Mouse (Mus musculus) heart, postnatal 0 days (tissue): ENCODE measurements around the gene Trim66. TPM values are rescaled to one million over a fixed set of nuclear protein-coding genes. Genes with fewer than 3 reads are reported as not detected.

Experiments
- ATAC-seq: fragments of 200-750 bp; cut with Nextera tagmentation; 2 replicates; pipeline ENCODE4 v1.8.0; 2017; ENCODE audit warnings: low read depth, moderate number of reproducible peaks, moderate library complexity; ENCODE audit not compliant: insufficient read depth
- DNase-seq: peaks from one replicate; pipeline ENCODE4 v3.0.0-alpha.2; 2016; ENCODE audit warnings: low spot score
- H3K27ac ChIP-seq: fragments of 300-500 bp; sonication (generic); 2 replicates; pipeline ENCODE4 v1.5.1; 2014; ENCODE audit warnings: low read depth, mild to moderate bottlenecking
- H3K27me3 ChIP-seq: fragments of 300-500 bp; sonication (generic); 2 replicates; pipeline ENCODE4 v1.6.1; 2014; ENCODE audit warnings: low read length, mixed read lengths; ENCODE audit not compliant: control insufficient read depth, insufficient read depth
- H3K36me3 ChIP-seq: fragments of 300-500 bp; sonication (generic); replicated peaks from 2 replicates; pipeline ENCODE4 v1.6.1; 2014; ENCODE audit warnings: low read length, mixed read lengths; ENCODE audit not compliant: control insufficient read depth, insufficient read depth
- H3K4me1 ChIP-seq: fragments of 300-500 bp; sonication (generic); 2 replicates; pipeline ENCODE4 v1.6.1; 2014; ENCODE audit warnings: antibody characterized with exemption; ENCODE audit not compliant: control insufficient read depth, insufficient read depth
- H3K4me2 ChIP-seq: fragments of 300-500 bp; sonication (generic); 2 replicates; pipeline ENCODE4 v1.6.1; 2014; ENCODE audit warnings: low read depth, mild to moderate bottlenecking, low read length, moderate library complexity
- H3K4me3 ChIP-seq: fragments of 300-500 bp; sonication (generic); 2 replicates; pipeline ENCODE4 v1.5.1; 2014; ENCODE audit warnings: low read depth, low read length
- H3K9ac ChIP-seq: fragments of 300-500 bp; sonication (generic); replicated peaks from 2 replicates; pipeline ENCODE4 v1.6.1; 2014; ENCODE audit warnings: low read depth, low read length, mixed read lengths
- H3K9me3 ChIP-seq: fragments of 300-500 bp; sonication (generic); replicated peaks from 2 replicates; pipeline ENCODE4 v1.6.1; 2016; ENCODE audit warnings: low read length; ENCODE audit not compliant: control insufficient read depth
- CTCF ChIP-seq: IDR thresholded peaks from 2 replicates; pipeline ENCODE4 v1.5.1; 2016; ENCODE audit warnings: antibody characterized with exemption, control low read depth, low read depth
- EP300 ChIP-seq: IDR thresholded peaks from 2 replicates; pipeline ENCODE4 v1.6.1; 2016; ENCODE audit warnings: antibody characterized with exemption, low read depth
- WGBS: fragments of 180-500 bp; shearing (Covaris S2); extraction: QIAGEN DNeasy Blood & Tissue Kit; methylation state at CpG from one replicate; pipeline ENCODE4 v1.1.7; 2014; 5-methylcytosine and 5-hydroxymethylcytosine counted together
- polyA plus RNA-seq: library from polyadenylated mRNA; unstranded; fragments of >200 nt; fragmentation: Nextera tagmentation; extraction: Ambion mirVana; gene quantifications from 2 replicates; pipeline ENCODE4 v1.2.1, GENCODE M21; 2015
- total RNA-seq: library from RNA; depleted of rRNA; stranded (reverse); fragments of >200 nt; gene quantifications from 2 replicates; pipeline ENCODE4 v1.2.3, GENCODE M21; 2014; ENCODE audit warnings: low replicate concordance

Gene Trim66
- total and polyA plus RNA-seq, 2 experiments from 2014 or later = not detected

- H3K27me3 ChIP-seq = 0 out of 2 replicates have a peak, but pooled peaks cover 4% of the 10 kb centered on the region
- no peaks in the 10 kb centered on the region for H3K36me3 ChIP-seq
- H3K9me3 ChIP-seq = no peaks in the 10 kb centered on the region
- ATAC-seq = no peak
- no peak overlapping the region for H3K4me2 ChIP-seq
- no peak for DNase-seq
- WGBS = 66% methylated on average over 18 of the region's 18 CpGs
- no peaks in the 10 kb centered on the region for H3K4me1 ChIP-seq
- no peak overlapping the region for H3K9ac ChIP-seq
- no peak for TF ChIP-seq EP300
- no peak for TF ChIP-seq CTCF
- no peak overlapping the region for H3K27ac ChIP-seq
- no peak overlapping the region for H3K4me3 ChIP-seq
Observed at GRCm38 (mm10) chr7:109492616-109493318, 15.2 kb downstream of the Trim66 start.

- TF ChIP-seq EP300 (no peak), CTCF (no peak)
- no peak overlapping the region for H3K9ac ChIP-seq
- no peaks in the 10 kb centered on the region for H3K4me1 ChIP-seq
- no peaks in the 10 kb centered on the region for H3K27me3 ChIP-seq
- WGBS = 58% methylated on average over 5 of the region's 5 CpGs
- no peak overlapping the region for H3K27ac ChIP-seq
- ATAC-seq (no peak), DNase-seq (no peak)
- no peaks in the 10 kb centered on the region for H3K36me3 ChIP-seq
- no peak overlapping the region for H3K4me3 ChIP-seq
- H3K9me3 ChIP-seq = no peaks in the 10 kb centered on the region
- no peak overlapping the region for H3K4me2 ChIP-seq
Observed at GRCm38 (mm10) chr7:109484221-109484620, 23.7 kb downstream of the Trim66 start.

DNA sequence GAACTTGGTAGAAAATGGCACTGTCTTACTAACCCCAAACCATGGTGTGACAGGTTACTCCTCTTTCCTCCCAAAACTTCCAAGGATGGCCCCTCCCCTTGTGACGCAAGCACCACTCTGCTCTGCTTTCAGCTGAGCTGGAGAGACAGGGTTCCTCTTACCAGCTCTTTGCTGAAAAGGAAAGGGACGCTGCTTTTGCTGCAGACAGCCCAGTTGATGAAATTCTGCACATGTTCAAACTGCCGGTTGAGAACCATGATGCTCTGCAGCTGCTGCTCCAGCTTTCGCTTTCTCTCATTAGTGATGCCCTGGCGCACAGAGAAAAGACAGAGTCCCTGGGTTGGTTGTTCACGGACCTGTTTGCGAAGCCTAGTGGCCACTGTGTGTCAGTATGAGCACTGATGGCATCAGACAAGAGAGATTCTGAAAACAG, 27.2 kb downstream of the Trim66 start:
- H3K4me3 ChIP-seq = no peak overlapping the region; the same call in 1 of the 2 replicates
- 31% methylated on average over 7 of the region's 7 CpGs for WGBS
- H3K27ac ChIP-seq = no peak overlapping the region
- no peaks in the 10 kb centered on the region for H3K36me3 ChIP-seq
- H3K4me2 ChIP-seq = no peak overlapping the region
- DNase-seq (no peak), ATAC-seq (0 out of 2 replicates have a peak, but pooled peaks have one; percentile 20)
- H3K9ac ChIP-seq = no peak overlapping the region
- TF ChIP-seq EP300 (no peak), CTCF (no peak)
- no peaks in the 10 kb centered on the region for H3K9me3 ChIP-seq
- H3K27me3 ChIP-seq = no peaks in the 10 kb centered on the region
- H3K4me1 ChIP-seq = no peaks in the 10 kb centered on the region

- Histone ChIP-seq H3K9me3 (no peaks in the 10 kb centered on the region), H3K4me1 (no peaks in the 10 kb centered on the region), H3K4me2 (no peak overlapping the region), H3K9ac (no peak overlapping the region), H3K36me3 (no peaks in the 10 kb centered on the region), H3K27ac (no peak overlapping the region), H3K4me3 (no peak overlapping the region), H3K27me3 (no peaks in the 10 kb centered on the region)
- DNase-seq (no peak), ATAC-seq (no peak)
- WGBS = 45% methylated on average over 3 of the region's 3 CpGs
- TF ChIP-seq CTCF = no peak
- no peak for TF ChIP-seq EP300
Observed at GRCm38 (mm10) chr7:109477926-109478325, 30.0 kb downstream of the Trim66 start.

- DNase-seq = no peak
- TF ChIP-seq EP300 = no peak
- TF ChIP-seq CTCF = no peak
- no peaks in the 10 kb centered on the region for H3K36me3 ChIP-seq
- no peak overlapping the region for H3K4me2 ChIP-seq
- H3K4me3 ChIP-seq = no peak overlapping the region
- no peak overlapping the region for H3K27ac ChIP-seq
- H3K4me1 ChIP-seq = no peaks in the 10 kb centered on the region
- no peak for ATAC-seq
- no peaks in the 10 kb centered on the region for H3K27me3 ChIP-seq
- H3K9me3 ChIP-seq = no peaks in the 10 kb centered on the region
- WGBS = 66% methylated on average over 4 of the region's 4 CpGs
- H3K9ac ChIP-seq = no peak overlapping the region
Observed at GRCm38 (mm10) chr7:109470700-109471099, 37.2 kb downstream of the Trim66 start.

GRCm38 (mm10) chr7:109468262-109468701, 39.7 kb downstream of the Trim66 start:
- ATAC-seq (no peak), DNase-seq (no peak)
- no peak overlapping the region for H3K27ac ChIP-seq
- H3K4me3 ChIP-seq = no peak overlapping the region
- H3K9ac ChIP-seq = no peak overlapping the region
- H3K36me3 ChIP-seq = no peaks in the 10 kb centered on the region
- H3K4me1 ChIP-seq = no peaks in the 10 kb centered on the region
- TF ChIP-seq CTCF (no peak), EP300 (no peak)
- no peaks in the 10 kb centered on the region for H3K9me3 ChIP-seq
- no peaks in the 10 kb centered on the region for H3K27me3 ChIP-seq
- peak overlapping the region; percentile 0; the same call in 1 of the 2 replicates for H3K4me2 ChIP-seq
- 25% methylated on average over 6 of the region's 6 CpGs for WGBS
